Mouse (Mus musculus) C2C12 (cell line): ENCODE data around the gene Aurkc. TPM values are rescaled to one million over a fixed set of nuclear protein-coding genes. Genes with fewer than 3 reads are reported as not detected.
"Not testable (repeated sequence)": the region's sequence is repeated elsewhere in the genome, so short reads cannot be mapped to it uniquely, and the experiment has no call there.

Experiments used
- H3K27me3 ChIP-seq: one replicate; pipeline ENCODE4 v1.6.1; 2011; ENCODE audit not compliant: control insufficient read depth, insufficient read depth, insufficient read length
- H3K36me3 ChIP-seq: one replicate; pipeline ENCODE4 v1.6.1; 2011; ENCODE audit not compliant: control insufficient read depth, insufficient read depth
- H3K4me3 ChIP-seq: one replicate; pipeline ENCODE4 v1.5.1; 2011; ENCODE audit warnings: mild to moderate bottlenecking, control low read depth; ENCODE audit not compliant: poor library complexity, insufficient read depth, severe bottlenecking
- H3K79me2 ChIP-seq: one replicate; pipeline ENCODE4 v1.6.1; 2011; ENCODE audit not compliant: control insufficient read depth, insufficient read depth
- H3K79me3 ChIP-seq: one replicate; pipeline ENCODE4 v1.6.1; 2011; ENCODE audit warnings: low read depth, control low read depth
- H3ac ChIP-seq: one replicate; pipeline ENCODE3; 2011; ENCODE audit warnings: low read depth; ENCODE audit not compliant: control insufficient read depth, insufficient read length
- CEBPB ChIP-seq: IDR thresholded peaks from one replicate; pipeline ENCODE4 v1.6.1; 2011; ENCODE audit warnings: low read depth, mild to moderate bottlenecking, control low read depth, moderate library complexity
- CTCF ChIP-seq: IDR thresholded peaks from one replicate; pipeline ENCODE4 v1.5.1; 2011; ENCODE audit not compliant: control insufficient read depth, insufficient read depth, insufficient read length
- FOSL1 ChIP-seq: IDR thresholded peaks from one replicate; pipeline ENCODE4 v1.8.0; 2011; ENCODE audit warnings: mild to moderate bottlenecking, low read length; ENCODE audit not compliant: poor library complexity, insufficient read depth, severe bottlenecking
- MAX ChIP-seq: IDR thresholded peaks from one replicate; pipeline ENCODE4 v1.6.1; 2011; ENCODE audit warnings: mild to moderate bottlenecking, control low read depth
- MYOD1 ChIP-seq: IDR thresholded peaks from one replicate; pipeline ENCODE4 v1.6.1; 2011; ENCODE audit warnings: low read depth; ENCODE audit not compliant: control insufficient read depth, insufficient read length
- MYOG ChIP-seq: IDR thresholded peaks from one replicate; pipeline ENCODE4 v1.6.1; 2011; ENCODE audit not compliant: control insufficient read depth, insufficient read length; ENCODE audit errors: extremely low read depth
- USF1 ChIP-seq: IDR thresholded peaks from one replicate; pipeline ENCODE4 v1.6.1; 2011; ENCODE audit warnings: low read depth, mild to moderate bottlenecking, control low read depth, moderate library complexity
- polyA plus RNA-seq: library from polyadenylated mRNA; unstranded; fragments of >200 nt; fragmentation: generic; extraction: Trizol; gene quantifications from one replicate; pipeline ENCODE4 v1.2.1, GENCODE M21; 2012; ENCODE audit warnings: missing spikeins

Gene Aurkc
- polyA plus RNA-seq, 1 experiment, result not detected

GRCm38 (mm10) chr7:7027445-7027844, 32.3 kb downstream of the Aurkc start:
- Histone ChIP-seq H3K79me2 (no peaks in the 10 kb centered on the region), H3K27me3 (no peaks in the 10 kb centered on the region), H3K4me3 (no peak overlapping the region), H3K36me3 (no peaks in the 10 kb centered on the region), H3ac (no peak overlapping the region), H3K79me3 (no peaks in the 10 kb centered on the region)
- TF ChIP-seq FOSL1, result no peak
- TF ChIP-seq USF1, result no peak
- TF ChIP-seq MAX, result no peak
- no peak for TF ChIP-seq CTCF
- no peak for TF ChIP-seq MYOD1
- TF ChIP-seq MYOG, result no peak
- no peak for TF ChIP-seq CEBPB

- H3K36me3 ChIP-seq, H3K27me3 ChIP-seq, H3ac ChIP-seq, H3K4me3 ChIP-seq, H3K79me3 ChIP-seq, H3K79me2 ChIP-seq: not testable (repeated sequence)
Measured at GRCm38 (mm10) chr7:7049659-7050320, 54.7 kb downstream of the Aurkc start.

Other genes with a start within 250 kb of the Aurkc start
- 6.0 TPM for gene Zfp954, start 126.2 kb downstream of the Aurkc start, polyA plus RNA-seq
- gene Zfp773, start 141.5 kb downstream of the Aurkc start, polyA plus RNA-seq, result 0.02 TPM
- gene Zfp418, start 176.0 kb downstream of the Aurkc start, polyA plus RNA-seq, result 0.49 TPM
- gene Zfp772, start 214.7 kb downstream of the Aurkc start, polyA plus RNA-seq, result 1.4 TPM